Mouse (Mus musculus) MEL (cell line): ENCODE measurements around the gene Nat9. TPM values are rescaled to one million over a fixed set of nuclear protein-coding genes. Genes with fewer than 3 reads are reported as not detected.

ENCODE experiments used
- DNase-seq: peaks from one replicate; pipeline ENCODE4 v3.0.0; 2011; ENCODE audit warnings: low read depth, low spot score
- H3K27ac ChIP-seq: 2 replicates; pipeline ENCODE4 v1.5.1; 2012; ENCODE audit warnings: low read depth, mild to moderate bottlenecking, control low read depth, low read length, moderate library complexity; ENCODE audit not compliant: control insufficient read depth
- H3K27me3 ChIP-seq, 2 experiments: fragments of 150-350 bp in 1 of 2; sonication (generic) in 1 of 2; 2 replicates each; pipeline ENCODE4 v1.6.1; 2012; ENCODE audit warnings: low read length in 2 of 2, mild to moderate bottlenecking in 2 of 2, improper control_type of control experiment in 1 of 2, moderate library complexity in 1 of 2; ENCODE audit not compliant: insufficient read depth in 2 of 2, control insufficient read depth in 1 of 2
- H3K36me3 ChIP-seq, 2 experiments: 2 replicates each; pipeline ENCODE4 v1.6.1; 2012 to 2014; ENCODE audit warnings: low read length in 2 of 2, improper control_type of control experiment in 1 of 2, inconsistent platforms in 1 of 2, mild to moderate bottlenecking in 1 of 2; ENCODE audit not compliant: insufficient read depth in 2 of 2, control insufficient read depth in 1 of 2
- H3K4me1 ChIP-seq, 2 experiments: fragments of 150-350 bp in 1 of 2; sonication (generic) in 1 of 2; 2 replicates each; pipeline ENCODE4 v1.6.1; 2012; ENCODE audit warnings: low read length in 2 of 2, improper control_type of control experiment in 1 of 2, mild to moderate bottlenecking in 1 of 2; ENCODE audit not compliant: insufficient read depth in 2 of 2, control insufficient read depth in 1 of 2
- H3K4me3 ChIP-seq, 2 experiments: fragments of 150-350 bp in 1 of 2; sonication (generic) in 1 of 2; 2 replicates each; pipeline ENCODE4 v1.5.1; 2012; ENCODE audit warnings: low read depth in 2 of 2, low read length in 2 of 2, mild to moderate bottlenecking in 2 of 2, moderate library complexity in 2 of 2, control low read depth in 1 of 2, improper control_type of control experiment in 1 of 2; ENCODE audit not compliant: control insufficient read depth in 1 of 2, insufficient read depth in 1 of 2
- H3K79me2 ChIP-seq: 2 replicates; pipeline ENCODE4 v1.6.1; 2012; ENCODE audit warnings: mild to moderate bottlenecking, low read length, moderate library complexity; ENCODE audit not compliant: control insufficient read depth, poor library complexity, insufficient read depth
- H3K9ac ChIP-seq: 2 replicates; pipeline ENCODE4 v1.6.1; 2012; ENCODE audit warnings: low read depth, mild to moderate bottlenecking, control low read depth, low read length, moderate library complexity; ENCODE audit not compliant: control insufficient read depth, poor library complexity, severe bottlenecking
- H3K9me3 ChIP-seq: fragments of 150-350 bp; sonication (generic); replicated peaks from 2 replicates; pipeline ENCODE4 v1.6.1; 2012; ENCODE audit warnings: mild to moderate bottlenecking, low read length, improper control_type of control experiment, moderate library complexity; ENCODE audit not compliant: insufficient read depth
- BHLHE40 ChIP-seq: IDR thresholded peaks from 2 replicates; pipeline ENCODE4 v1.6.1; 2012; ENCODE audit warnings: low read depth, mild to moderate bottlenecking, inconsistent platforms, low read length, improper control_type of control experiment, borderline replicate concordance
- CHD1 ChIP-seq: IDR thresholded peaks from 2 replicates; pipeline ENCODE4 v1.6.1; 2012; ENCODE audit warnings: low read depth, mild to moderate bottlenecking, inconsistent platforms, low read length, improper control_type of control experiment
- CHD2 ChIP-seq: IDR thresholded peaks from 2 replicates; pipeline ENCODE4 v1.6.1; 2011; ENCODE audit warnings: low read length, improper control_type of control experiment
- ELF1 ChIP-seq: IDR thresholded peaks from 2 replicates; pipeline ENCODE4 v1.6.1; 2014; ENCODE audit warnings: low read depth, mild to moderate bottlenecking, inconsistent platforms, low read length, improper control_type of control experiment, moderate library complexity
- GABPA ChIP-seq: IDR thresholded peaks from 2 replicates; pipeline ENCODE4 v1.6.1; 2012; ENCODE audit warnings: low read depth, mild to moderate bottlenecking, inconsistent platforms, low read length, improper control_type of control experiment, moderate library complexity
- GATA1 ChIP-seq: IDR thresholded peaks from 2 replicates; pipeline ENCODE4 v1.6.1; 2011; ENCODE audit warnings: low read depth, low read length, improper control_type of control experiment
- JUND ChIP-seq: IDR thresholded peaks from 2 replicates; pipeline ENCODE4 v1.6.1; 2011; ENCODE audit warnings: low read depth, mild to moderate bottlenecking, improper control_type of control experiment, low read length
- MEF2A ChIP-seq: IDR thresholded peaks from 2 replicates; pipeline ENCODE4 v1.6.1; 2014; ENCODE audit warnings: low read depth, mild to moderate bottlenecking, inconsistent platforms, low read length, improper control_type of control experiment; ENCODE audit not compliant: poor library complexity, insufficient replicate concordance, severe bottlenecking; ENCODE audit errors: extremely low read depth
- MYC ChIP-seq: IDR thresholded peaks from 2 replicates; pipeline ENCODE4 v1.6.1; 2011; ENCODE audit warnings: low read depth, mild to moderate bottlenecking, low read length, improper control_type of control experiment, moderate library complexity
- POLR2A ChIP-seq, 2 experiments: IDR thresholded peaks; 2 replicates each; pipeline ENCODE4 v1.6.1; 2011 to 2012; ENCODE audit warnings: low read length in 2 of 2, mild to moderate bottlenecking in 2 of 2, control low read depth in 1 of 2, improper control_type of control experiment in 1 of 2, low read depth in 1 of 2, moderate library complexity in 1 of 2; ENCODE audit not compliant: control insufficient read depth in 1 of 2, insufficient read depth in 1 of 2, poor library complexity in 1 of 2
- POLR2AphosphoS5 ChIP-seq: IDR thresholded peaks from 2 replicates; pipeline ENCODE4 v1.6.1; 2012; ENCODE audit warnings: low read depth, borderline replicate concordance, mild to moderate bottlenecking, inconsistent platforms, low read length, moderate library complexity, mixed read lengths
- RCOR1 ChIP-seq: IDR thresholded peaks from 2 replicates; pipeline ENCODE4 v1.6.1; 2012; ENCODE audit warnings: low read depth, mild to moderate bottlenecking, inconsistent platforms, low read length, improper control_type of control experiment
- TAL1 ChIP-seq: IDR thresholded peaks from 2 replicates; pipeline ENCODE4 v1.6.1; 2012; ENCODE audit warnings: mild to moderate bottlenecking, inconsistent platforms, low read length, moderate library complexity, mixed read lengths
- TBP ChIP-seq: IDR thresholded peaks from 2 replicates; pipeline ENCODE4 v1.8.0; 2011; ENCODE audit warnings: low read depth, low read length, improper control_type of control experiment
- TCF12 ChIP-seq: IDR thresholded peaks from 2 replicates; pipeline ENCODE4 v1.6.1; 2014; ENCODE audit warnings: low read depth, mild to moderate bottlenecking, inconsistent platforms, low read length, improper control_type of control experiment, moderate library complexity
- ZC3H11A ChIP-seq: IDR thresholded peaks from 2 replicates; pipeline ENCODE4 v1.6.1; 2012; ENCODE audit warnings: low read depth, mild to moderate bottlenecking, inconsistent platforms, low read length, improper control_type of control experiment
- ZKSCAN1 ChIP-seq: IDR thresholded peaks from 2 replicates; pipeline ENCODE4 v1.6.1; 2012; ENCODE audit warnings: low read depth, mild to moderate bottlenecking, inconsistent platforms, low read length, improper control_type of control experiment, moderate library complexity
- ZNF384 ChIP-seq: IDR thresholded peaks from 2 replicates; pipeline ENCODE4 v1.6.1; 2012; ENCODE audit warnings: low read depth, mild to moderate bottlenecking, inconsistent platforms, low read length, improper control_type of control experiment
- polyA plus RNA-seq, 2 experiments: library from polyadenylated mRNA; stranded (reverse) in 1 of 2; unstranded in 1 of 2; fragments of >175 nt in 1 of 2; fragments of >200 nt in 1 of 2; gene quantifications; 2 replicates each; pipeline versions ENCODE4 v1.2.1 to v1.2.4; 2012; ENCODE audit warnings: low replicate concordance in 2 of 2, low read depth in 1 of 2; ENCODE audit not compliant: insufficient read length in 2 of 2, insufficient read depth in 1 of 2, missing spikeins in 1 of 2
- total RNA-seq: library from RNA; depleted of rRNA; stranded (reverse); fragments of 300-350 nt; gene quantifications from 2 replicates; pipeline ENCODE4 v1.2.3, GENCODE M21; 2012

Nat9 gene
- total and polyA plus RNA-seq, 3 experiments, result 46.1 to 92.4 TPM; not detected in 1

GRCm38 (mm10) chr11:115228430-115228829, 40.8 kb upstream of the Nat9 start:
- H3K36me3 ChIP-seq, result no peaks in the 10 kb centered on the region; a peak in 1 of 4 replicates
- H3K4me3 ChIP-seq, result no peak overlapping the region
- H3K27ac ChIP-seq, result no peak overlapping the region
- H3K79me2 ChIP-seq, result no peaks in the 10 kb centered on the region
- no peak overlapping the region for H3K9ac ChIP-seq
- peaks cover 0 to 6% of the 10 kb centered on the region in 2 experiments; a peak in 2 of 4 replicates for H3K4me1 ChIP-seq
- H3K27me3 ChIP-seq, result no peaks in the 10 kb centered on the region
- H3K9me3 ChIP-seq, result no peaks in the 10 kb centered on the region
- TF ChIP-seq GATA1, result no peak
- TF ChIP-seq JUND, result no peak
- no peak for TF ChIP-seq ZNF384
- TF ChIP-seq CHD2, result no peak
- no peak for TF ChIP-seq POLR2AphosphoS5
- no peak for TF ChIP-seq POLR2A (IDR thresholded peaks at IDR 0.05; ENCODE audit: control insufficient read depth in 1 of 2, insufficient read depth in 1 of 2, low read depth in 1 of 2, low read length in 2 of 2, poor library complexity in 1 of 2)
- TF ChIP-seq TBP, result no peak
- no peak for TF ChIP-seq CHD1
- DNase-seq, result no peak

- Histone ChIP-seq H3K9ac (no peak overlapping the region), H3K4me1 (peaks cover 0 to 6% of the 10 kb centered on the region in 2 experiments; a peak in 2 of 4 replicates), H3K9me3 (no peaks in the 10 kb centered on the region), H3K27me3 (no peaks in the 10 kb centered on the region), H3K79me2 (no peaks in the 10 kb centered on the region), H3K27ac (no peak overlapping the region), H3K36me3 (no peaks in the 10 kb centered on the region; a peak in 1 of 4 replicates), H3K4me3 (no peak overlapping the region)
- no peak for DNase-seq
- no peak for TF ChIP-seq POLR2A (IDR thresholded peaks at IDR 0.05; ENCODE audit: control insufficient read depth in 1 of 2, insufficient read depth in 1 of 2, low read depth in 1 of 2, low read length in 2 of 2, poor library complexity in 1 of 2)
- TF ChIP-seq CHD2, result no peak
- no peak for TF ChIP-seq ZKSCAN1
- no peak for TF ChIP-seq GATA1
- no peak for TF ChIP-seq TAL1
- no peak for TF ChIP-seq TCF12
- no peak for TF ChIP-seq ZNF384
- TF ChIP-seq BHLHE40, result no peak
- no peak for TF ChIP-seq GABPA
- no peak for TF ChIP-seq MEF2A
- no peak for TF ChIP-seq RCOR1
- no peak for TF ChIP-seq TBP
- no peak for TF ChIP-seq ZC3H11A
- no peak for TF ChIP-seq ELF1
- TF ChIP-seq MYC, result no peak
Measured at GRCm38 (mm10) chr11:115227640-115228039, 40.0 kb upstream of the Nat9 start.
